Mouse (Mus musculus) spleen, postnatal 4 days (tissue): ENCODE results near the gene Vezt.

Experiments used
- DNase-seq, 2 experiments: peaks; one replicate each; pipeline ENCODE4 v3.0.0; 2022; ENCODE audit warnings: low spot score in 2 of 2

Gene Vezt

GRCm38 (mm10) chr10:94037596-94037995 lies 2.0 kb upstream of the Vezt start:
- DNase-seq, result no peak

DNA sequence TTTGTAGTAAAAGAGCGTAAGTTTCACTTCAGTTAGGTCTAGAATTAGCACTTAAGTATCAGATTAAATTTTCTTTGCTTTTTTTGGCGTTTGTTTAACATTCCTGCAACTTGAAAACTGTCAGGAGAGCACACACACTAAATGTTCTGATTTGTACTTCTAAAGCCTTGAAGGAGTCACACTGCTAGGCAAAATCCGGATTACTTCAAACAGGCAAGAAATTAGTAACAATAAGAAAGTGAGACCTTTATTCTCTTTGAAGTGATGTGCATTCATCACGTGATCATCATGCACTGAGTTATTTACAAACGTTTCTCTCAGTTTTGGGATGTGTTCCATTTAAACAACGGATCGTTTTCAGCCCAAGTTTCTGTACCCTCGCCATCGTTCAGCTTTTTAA lies 1.6 kb upstream of the Vezt start:
- DNase-seq, result no peak

DNA sequence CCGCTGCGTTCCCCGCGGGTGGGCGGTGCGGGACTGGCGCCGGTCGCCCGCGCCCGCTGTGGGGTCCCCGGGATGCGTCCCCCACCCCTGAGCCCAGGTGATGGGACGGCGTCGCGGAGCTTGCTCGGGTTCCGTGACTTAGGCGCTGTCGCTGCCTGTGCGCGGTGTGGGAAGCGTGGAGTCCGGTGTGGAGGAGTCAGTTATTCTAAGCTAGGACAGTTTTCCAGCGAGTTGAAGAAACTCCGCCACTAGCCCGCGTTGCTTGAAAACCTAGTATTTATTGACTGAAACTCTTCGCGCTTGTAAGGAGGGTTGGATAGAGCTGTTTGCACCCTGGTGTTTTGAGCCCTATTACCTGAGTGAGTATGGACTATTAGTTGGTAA lies 750 bp upstream of the Vezt start:
- DNase-seq, result no peak

DNA sequence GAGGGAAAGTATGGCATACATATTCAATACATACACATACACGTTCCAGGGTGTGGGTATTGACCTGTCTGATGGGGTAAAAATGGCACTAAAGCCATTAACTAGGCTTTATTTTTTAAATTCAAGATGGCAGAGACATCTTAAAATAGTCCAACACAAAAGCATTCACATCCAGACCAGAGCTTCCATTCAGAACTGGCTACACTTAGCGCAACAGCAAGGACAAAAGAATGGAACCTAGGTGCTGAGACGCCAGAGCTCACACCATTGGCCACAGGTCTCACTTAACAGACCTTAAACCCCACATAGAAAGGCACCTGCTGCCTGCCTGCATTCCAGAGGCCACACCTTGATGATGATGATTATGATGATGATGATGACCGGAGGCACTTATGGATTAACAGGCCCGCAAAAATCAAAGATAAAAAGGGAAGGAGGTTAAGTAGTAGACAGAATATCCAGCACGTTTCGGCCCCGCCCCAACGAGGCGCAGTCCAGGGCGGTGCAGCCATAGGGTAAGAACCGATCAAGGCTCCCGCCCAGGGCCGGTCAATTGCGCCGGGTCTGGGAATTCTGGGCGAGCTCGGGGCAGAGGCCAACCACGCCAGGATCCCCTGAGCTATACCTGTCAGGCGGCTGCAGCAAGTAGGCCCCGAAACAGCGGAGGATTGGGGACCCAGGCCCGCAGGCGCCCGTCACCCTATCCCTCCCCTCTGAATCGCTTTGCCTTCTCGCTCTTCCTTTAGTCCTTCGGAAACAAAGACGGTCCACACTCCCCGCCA lies 550 bp downstream of the Vezt start:
- peak; percentile 79 to 89 for DNase-seq

DNA sequence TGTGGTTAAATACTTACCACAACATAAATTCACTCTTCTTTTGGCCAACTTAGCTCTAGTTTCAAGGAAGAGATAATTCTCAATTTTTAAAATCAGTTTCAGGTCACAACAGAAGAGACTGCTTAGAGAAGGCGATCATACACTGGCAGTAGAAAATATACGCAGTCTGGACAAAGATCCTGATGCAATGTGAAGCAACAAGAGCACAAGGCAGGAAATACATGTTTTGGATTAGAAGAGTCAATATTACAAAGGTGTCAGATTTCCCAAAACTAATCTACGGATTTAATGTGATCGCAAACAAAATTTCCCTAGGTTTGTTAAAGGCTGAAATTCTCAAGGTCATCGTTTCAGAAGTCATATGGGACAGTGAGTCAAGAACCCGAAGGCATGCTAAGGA lies 4.5 kb downstream of the Vezt start:
- no peak for DNase-seq

DNA sequence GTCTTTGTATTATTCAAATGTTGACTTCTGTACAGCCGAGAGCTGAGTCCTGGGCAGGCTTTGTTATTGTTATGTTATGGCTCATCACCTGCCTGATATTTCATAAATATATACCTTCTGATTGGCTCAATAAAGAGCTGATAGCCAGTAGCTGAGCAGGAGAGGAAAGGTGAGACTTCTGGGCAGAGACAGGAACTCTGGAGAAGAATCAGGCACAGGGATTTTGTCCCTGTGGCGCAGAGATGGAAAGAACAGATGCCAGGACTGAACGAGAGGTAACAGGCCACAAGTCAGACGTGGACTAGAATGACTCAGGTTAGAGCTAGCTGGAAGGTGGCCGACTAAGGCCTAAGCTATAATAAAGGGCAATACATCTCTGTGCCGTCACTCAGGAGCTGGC lies 7.1 kb downstream of the Vezt start:
- DNase-seq, result no peak

DNA sequence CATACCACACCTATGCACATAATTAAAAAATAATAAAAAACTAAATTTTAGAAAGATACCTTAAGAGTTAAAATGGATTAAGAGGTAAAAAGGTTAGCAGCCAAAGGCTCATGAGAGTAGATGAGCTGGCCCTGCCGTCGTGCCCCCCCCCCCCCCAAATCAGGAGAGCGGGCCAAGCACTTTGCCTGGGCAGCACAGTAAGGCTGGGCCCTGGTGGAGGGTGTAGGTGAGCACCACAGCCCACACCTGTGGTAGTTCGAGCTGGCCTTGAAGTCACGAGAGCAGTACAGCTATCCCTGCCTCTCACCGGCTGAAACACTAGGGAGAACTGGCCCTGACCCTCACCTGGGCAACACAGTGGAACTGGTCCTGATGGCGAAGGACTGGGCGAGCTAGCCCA lies 10.5 kb downstream of the Vezt start:
- DNase-seq, result no peak

DNA sequence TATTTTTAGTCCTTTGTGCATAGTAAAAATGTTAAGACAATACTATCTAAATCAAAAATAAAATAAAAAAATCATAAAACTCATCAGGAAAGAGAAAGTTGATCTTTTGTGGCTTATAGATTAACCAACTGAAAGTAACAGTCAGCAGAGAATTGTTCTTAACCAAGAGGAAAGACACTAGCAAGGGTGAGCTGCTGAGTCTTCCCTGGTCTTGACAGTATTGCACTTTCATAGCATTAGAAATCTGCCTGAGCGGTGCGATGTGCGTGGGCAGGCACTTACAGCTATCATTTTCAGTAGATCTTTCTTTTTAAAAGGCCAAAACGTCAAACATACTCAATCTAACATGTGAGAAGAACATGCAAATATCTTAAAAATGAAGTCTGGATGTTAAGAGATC lies 14.6 kb downstream of the Vezt start:
- no peak for DNase-seq

GRCm38 (mm10) chr10:94020587-94020986 lies 15.0 kb downstream of the Vezt start:
- DNase-seq, result peak in 1 of 2 experiments; percentile 36

- no peak for DNase-seq
Observed at GRCm38 (mm10) chr10:94017455-94017854, 18.2 kb downstream of the Vezt start.

- DNase-seq, result no peak
Observed at GRCm38 (mm10) chr10:94014200-94014599, 21.4 kb downstream of the Vezt start.

- peak; percentile 60 to 76 for DNase-seq
Observed at GRCm38 (mm10) chr10:94013196-94013595, 22.4 kb downstream of the Vezt start.

DNA sequence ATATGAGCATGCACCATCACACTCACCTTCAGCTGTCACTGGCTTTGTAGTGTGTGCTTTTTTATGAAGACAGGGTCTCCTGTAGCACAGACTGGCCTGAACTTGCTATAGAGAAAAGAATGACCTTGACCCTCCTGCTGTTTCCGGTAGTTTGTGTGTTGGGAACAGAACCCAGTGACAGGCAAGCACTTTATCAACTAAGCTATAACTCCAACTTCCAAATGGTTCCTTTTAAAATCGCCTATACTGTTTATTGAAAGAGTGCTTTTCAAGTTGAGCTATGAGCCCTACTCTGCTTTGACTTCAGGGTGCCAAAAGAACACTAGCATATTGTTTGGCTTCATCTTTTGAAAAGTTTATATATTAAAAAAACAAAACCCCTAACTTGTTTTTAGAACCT lies 24.6 kb downstream of the Vezt start:
- no peak for DNase-seq

DNA sequence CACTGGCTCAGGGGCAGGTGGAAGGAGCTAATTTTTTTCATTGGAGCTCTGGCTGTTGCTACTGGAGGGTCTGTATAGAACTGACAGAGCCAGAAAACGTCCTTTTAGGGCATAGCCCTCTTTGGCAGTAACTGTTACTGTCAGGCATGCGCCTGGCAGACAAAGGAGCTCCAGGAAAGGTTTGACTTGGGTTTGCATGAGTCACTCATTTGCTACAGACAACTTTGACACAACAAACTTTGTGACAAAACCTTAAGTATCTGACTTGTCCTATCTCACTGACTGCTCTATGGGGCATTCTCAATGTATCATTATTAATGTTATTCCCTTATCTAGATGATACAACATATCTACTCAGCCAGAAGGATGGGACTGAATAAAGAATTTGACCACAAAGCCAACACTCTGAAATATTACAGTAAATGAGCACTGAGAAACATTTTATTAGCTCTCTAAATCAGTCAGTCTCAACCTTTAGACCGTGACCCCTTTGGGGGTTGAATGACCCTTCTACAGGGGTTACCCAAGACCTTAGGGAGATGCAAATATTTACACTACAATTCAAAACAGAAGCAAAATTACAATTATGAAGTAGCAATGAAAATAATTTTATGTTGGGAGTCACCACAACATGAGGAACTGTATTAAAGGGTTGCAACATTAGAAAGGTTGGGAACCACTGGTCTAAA lies 25.5 kb downstream of the Vezt start:
- DNase-seq, result no peak

GRCm38 (mm10) chr10:94008356-94008755 lies 27.3 kb downstream of the Vezt start:
- no peak for DNase-seq

DNA sequence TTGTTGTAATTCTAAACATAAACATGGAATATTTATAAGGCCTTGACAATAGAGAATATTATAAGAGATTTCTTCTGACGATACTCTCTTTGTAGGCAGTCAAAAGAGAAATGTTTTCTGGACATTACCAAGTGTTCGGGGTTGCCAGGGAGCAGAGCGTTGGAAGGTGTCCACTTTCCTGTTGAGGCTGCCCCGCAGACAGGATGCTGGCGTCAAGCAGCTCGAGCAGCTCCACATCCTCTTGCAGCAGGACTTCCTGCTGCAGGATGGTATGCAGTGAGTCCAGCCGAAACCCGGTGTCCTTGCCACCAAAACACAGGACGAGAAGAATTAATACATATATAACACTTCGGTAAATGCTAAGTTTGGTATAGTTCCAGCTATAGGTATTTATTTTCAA lies 35.4 kb downstream of the Vezt start:
- no peak for DNase-seq

DNA sequence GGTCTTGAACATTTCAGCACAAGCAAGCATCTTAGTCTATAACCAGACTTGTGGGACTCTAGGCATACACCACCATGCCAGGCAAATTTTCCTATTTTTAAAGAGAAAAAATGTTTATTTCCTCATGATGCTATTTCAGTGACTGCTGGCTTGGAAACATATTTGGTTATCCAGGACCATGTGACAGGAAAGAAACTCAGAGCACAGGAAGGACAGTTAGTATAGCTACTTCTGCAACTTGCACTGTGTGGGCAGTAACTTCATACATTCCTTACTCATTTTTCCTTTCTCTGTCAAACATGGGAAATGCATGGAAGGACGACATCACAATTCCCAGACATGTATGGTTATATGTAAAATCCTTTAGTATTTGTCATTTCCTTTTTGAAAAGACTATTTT lies 36.3 kb downstream of the Vezt start:
- no peak for DNase-seq

GRCm38 (mm10) chr10:93995100-93995499 lies 40.5 kb downstream of the Vezt start:
- no peak for DNase-seq

DNA sequence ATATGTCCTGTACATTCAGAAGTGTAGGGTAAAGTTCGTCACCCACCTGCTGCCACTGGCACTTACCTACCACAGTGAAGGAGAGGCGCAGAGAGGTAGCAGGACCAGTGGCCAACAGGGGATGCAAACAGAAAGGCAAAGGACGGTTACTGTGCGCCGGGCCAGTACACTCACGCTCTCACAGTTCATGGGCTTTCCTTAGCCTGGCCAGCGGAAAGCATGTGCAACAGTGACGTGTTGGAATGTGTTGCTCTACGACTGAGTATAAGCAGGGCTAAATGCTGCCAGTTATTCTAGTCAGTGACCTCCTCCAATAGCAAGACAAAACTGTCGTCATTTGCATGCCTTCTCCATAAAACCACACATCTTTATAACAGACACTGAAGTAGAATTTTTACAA lies 41.5 kb downstream of the Vezt start:
- no peak for DNase-seq

DNA sequence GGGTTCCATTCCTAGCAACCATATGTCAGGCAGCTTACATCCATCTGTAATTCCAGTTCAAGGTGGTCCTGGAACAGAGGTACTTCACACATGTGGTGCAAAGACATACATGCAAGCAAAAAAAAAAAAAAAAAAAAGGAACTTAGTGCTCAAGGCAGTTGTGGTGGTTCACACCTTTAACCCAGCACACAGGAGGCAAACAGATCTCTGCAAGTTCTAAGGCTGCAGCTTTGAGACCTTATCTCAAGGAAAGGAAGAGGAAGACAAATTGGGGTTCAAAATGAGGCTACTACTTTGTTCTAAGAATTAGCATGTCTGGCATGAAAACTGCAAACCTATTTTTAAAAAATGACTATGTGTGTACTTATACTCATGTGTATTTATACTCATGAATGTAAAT lies 50.3 kb downstream of the Vezt start:
- no peak for DNase-seq

GRCm38 (mm10) chr10:93969306-93969705 lies 66.3 kb downstream of the Vezt start:
- DNase-seq, result no peak

DNA sequence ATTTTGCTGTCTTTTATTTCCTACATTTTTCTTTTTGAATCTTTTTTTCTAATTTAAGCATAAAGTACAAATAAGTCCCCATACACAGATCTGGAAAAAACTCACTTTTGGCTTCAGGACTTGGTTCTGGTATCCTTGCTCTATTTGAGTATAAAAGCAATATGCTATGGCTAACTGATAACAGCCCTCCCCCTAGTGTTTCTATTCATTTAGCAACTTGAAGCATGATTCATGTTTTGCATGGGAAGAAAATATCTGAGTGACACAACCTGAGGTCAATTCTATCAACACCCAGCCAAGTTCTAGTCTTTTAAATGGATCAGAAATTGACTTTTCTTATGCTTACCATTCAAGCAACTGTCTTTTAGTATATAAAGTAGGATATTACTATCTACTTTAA lies 68.1 kb downstream of the Vezt start:
- no peak for DNase-seq

- no peak for DNase-seq
Observed at GRCm38 (mm10) chr10:93954023-93954422, 81.6 kb downstream of the Vezt start.

GRCm38 (mm10) chr10:93953504-93953903 lies 82.1 kb downstream of the Vezt start:
- no peak for DNase-seq
